Mouse (Mus musculus) CH12.LX (cell line): ENCODE data around the gene Olfr1262. TPM values are rescaled to one million over a fixed set of nuclear protein-coding genes. Genes with fewer than 3 reads are reported as not detected.

ENCODE experiments used
- DNase-seq: peaks from one replicate; pipeline ENCODE4 v3.0.0-alpha.2; 2013; ENCODE audit errors: extremely low read depth
- H3K27ac ChIP-seq: 2 replicates; pipeline ENCODE4 v1.5.1; 2012; ENCODE audit warnings: low read depth, mild to moderate bottlenecking, control low read depth, moderate library complexity; ENCODE audit not compliant: insufficient read depth
- H3K27me3 ChIP-seq: replicated peaks from 2 replicates; pipeline ENCODE3; 2012; ENCODE audit warnings: inconsistent platforms
- H3K36me3 ChIP-seq, 2 experiments: replicated peaks in 1 of 2; 2 replicates each; pipeline versions ENCODE3 to v1.6.1; 2012; ENCODE audit warnings: inconsistent platforms in 1 of 2, low read length in 1 of 2, mild to moderate bottlenecking in 1 of 2, mixed read lengths in 1 of 2, moderate library complexity in 1 of 2; ENCODE audit not compliant: control insufficient read depth in 1 of 2, insufficient read depth in 1 of 2
- H3K4me1 ChIP-seq, 2 experiments: 2 replicates each; pipeline ENCODE4 v1.6.1; 2012; ENCODE audit warnings: inconsistent platforms in 1 of 2, moderate library complexity in 1 of 2; ENCODE audit not compliant: insufficient read depth in 2 of 2, control insufficient read depth in 1 of 2
- H3K4me2 ChIP-seq: 2 replicates; pipeline ENCODE4 v1.6.1; 2012; ENCODE audit warnings: low read depth, mild to moderate bottlenecking, control low read depth; ENCODE audit not compliant: poor library complexity, insufficient read depth, severe bottlenecking
- H3K4me3 ChIP-seq, 3 experiments: fragments of 150-350 bp in 1 of 3; sonication (generic) in 1 of 3; replicated peaks in 1 of 3; 2 replicates each; pipeline versions ENCODE3 to v1.5.1; 2011 to 2012; ENCODE audit warnings: low read depth in 2 of 3, low read length in 2 of 3, mild to moderate bottlenecking in 2 of 3, moderate library complexity in 2 of 3, control low read depth in 1 of 3, improper control_type of control experiment in 1 of 3, inconsistent platforms in 1 of 3, mixed read lengths in 1 of 3; ENCODE audit not compliant: poor library complexity in 1 of 3
- H3K79me2 ChIP-seq: replicated peaks from 2 replicates; pipeline ENCODE4 v1.6.1; 2012; ENCODE audit warnings: mild to moderate bottlenecking, moderate library complexity; ENCODE audit not compliant: control insufficient read depth, poor library complexity, insufficient read depth, severe bottlenecking; ENCODE audit errors: extremely low read depth
- H3K9ac ChIP-seq: 2 replicates; pipeline ENCODE4 v1.6.1; 2012; ENCODE audit warnings: low read depth, mild to moderate bottlenecking, control low read depth, moderate library complexity; ENCODE audit not compliant: insufficient read depth
- H3K9me3 ChIP-seq: replicated peaks from 2 replicates; pipeline ENCODE3; 2012; ENCODE audit warnings: low read length, inconsistent platforms, mixed read lengths
- BHLHE40 ChIP-seq: IDR thresholded peaks from 2 replicates; pipeline ENCODE4 v1.6.1; 2011; ENCODE audit warnings: mild to moderate bottlenecking, low read depth, low read length, improper control_type of control experiment
- CHD2 ChIP-seq: IDR thresholded peaks from 2 replicates; pipeline ENCODE4 v1.6.1; 2011; ENCODE audit warnings: low read length, improper control_type of control experiment
- EP300 ChIP-seq: IDR thresholded peaks from 2 replicates; pipeline ENCODE4 v1.6.1; 2011; ENCODE audit warnings: low read length, improper control_type of control experiment
- ETS1 ChIP-seq: conservative IDR thresholded peaks from 2 replicates; pipeline ENCODE4 v1.6.1; 2012; ENCODE audit warnings: low read depth, mild to moderate bottlenecking, inconsistent platforms, low read length, improper control_type of control experiment, moderate library complexity
- GABPA ChIP-seq: IDR thresholded peaks from 2 replicates; pipeline ENCODE4 v1.6.1; 2012; ENCODE audit warnings: low read depth, low read length, improper control_type of control experiment, inconsistent platforms; ENCODE audit not compliant: insufficient replicate concordance
- HCFC1 ChIP-seq: IDR thresholded peaks from 2 replicates; pipeline ENCODE4 v1.6.1; 2012; ENCODE audit warnings: low read depth, mild to moderate bottlenecking, inconsistent platforms, low read length, improper control_type of control experiment
- IRF4 ChIP-seq: IDR thresholded peaks from 2 replicates; pipeline ENCODE4 v1.6.1; 2014; ENCODE audit warnings: low read depth, mild to moderate bottlenecking, inconsistent platforms, low read length, improper control_type of control experiment
- JUN ChIP-seq: IDR thresholded peaks from 2 replicates; pipeline ENCODE4 v1.6.1; 2011; ENCODE audit warnings: low read depth, mild to moderate bottlenecking, low read length, improper control_type of control experiment, moderate library complexity; ENCODE audit not compliant: insufficient read depth
- KAT2A ChIP-seq: IDR thresholded peaks from 2 replicates; pipeline ENCODE4 v1.6.1; 2012; ENCODE audit warnings: low read length, improper control_type of control experiment, inconsistent platforms; ENCODE audit not compliant: insufficient replicate concordance
- MAFK ChIP-seq: IDR thresholded peaks from 2 replicates; pipeline ENCODE4 v1.6.1; 2011; ENCODE audit warnings: low read length, improper control_type of control experiment; ENCODE audit not compliant: insufficient replicate concordance
- MAX ChIP-seq: IDR thresholded peaks from 2 replicates; pipeline ENCODE4 v1.6.1; 2011; ENCODE audit warnings: low read length, improper control_type of control experiment
- MYC ChIP-seq: IDR thresholded peaks from 2 replicates; pipeline ENCODE4 v1.6.1; 2011; ENCODE audit warnings: low read depth, mild to moderate bottlenecking, improper control_type of control experiment, low read length
- POLR2A ChIP-seq: IDR thresholded peaks from 2 replicates; pipeline ENCODE4 v1.6.1; 2011; ENCODE audit warnings: low read depth, mild to moderate bottlenecking, improper control_type of control experiment, low read length
- RCOR1 ChIP-seq: conservative IDR thresholded peaks from 2 replicates; pipeline ENCODE4 v1.6.1; 2012; ENCODE audit warnings: low read depth, mild to moderate bottlenecking, inconsistent platforms, low read length, improper control_type of control experiment
- SIN3A ChIP-seq: IDR thresholded peaks from 2 replicates; pipeline ENCODE4 v1.6.1; 2012; ENCODE audit warnings: low read length, improper control_type of control experiment, inconsistent platforms
- USF1 ChIP-seq: IDR thresholded peaks from 2 replicates; pipeline ENCODE4 v1.6.1; 2014; ENCODE audit warnings: low read depth, mild to moderate bottlenecking, inconsistent platforms, low read length, improper control_type of control experiment
- ZKSCAN1 ChIP-seq: IDR thresholded peaks from 2 replicates; pipeline ENCODE4 v1.6.1; 2012; ENCODE audit warnings: low read depth, inconsistent platforms, low read length, improper control_type of control experiment, borderline replicate concordance
- ZMIZ1 ChIP-seq: IDR thresholded peaks from 2 replicates; pipeline ENCODE4 v1.6.1; 2012; ENCODE audit warnings: low read depth, mild to moderate bottlenecking, inconsistent platforms, low read length, improper control_type of control experiment
- dilution Hi-C: fragments of 300-500 bp; cut with MboI; formaldehyde crosslinking; loops from 2 replicates; pipeline ENCODE4 v1.14.3; 2020; ENCODE audit warnings: low sequenced_read_pairs; ENCODE audit not compliant: extremely low pct_unique_long_range_greater_than_20kb, extremely low pct_ligation_motif_present
- in situ Hi-C: fragments of 300-500 bp; cut with MboI; formaldehyde crosslinking; loops from 3 replicates; pipeline ENCODE4 v1.14.3; 2019; ENCODE audit warnings: low sequenced_read_pairs, low pct_ligation_motif_present, low pct_unique_long_range_greater_than_20kb, mixed read lengths
- polyA plus RNA-seq: library from polyadenylated mRNA; unstranded; fragments of >175 nt; gene quantifications from 2 replicates; pipeline ENCODE4 v1.2.1, GENCODE M21; 2012; ENCODE audit warnings: low read depth; ENCODE audit not compliant: insufficient read length
- total RNA-seq, 2 experiments: library from RNA; depleted of rRNA; stranded (reverse); fragments of 300-350 nt in 1 of 2; fragments of >200 nt in 1 of 2; gene quantifications; 2 replicates each; pipeline ENCODE4 v1.2.3; 2012 to 2014

Olfr1262 gene
- total and polyA plus RNA-seq, 3 experiments: not detected

DNA sequence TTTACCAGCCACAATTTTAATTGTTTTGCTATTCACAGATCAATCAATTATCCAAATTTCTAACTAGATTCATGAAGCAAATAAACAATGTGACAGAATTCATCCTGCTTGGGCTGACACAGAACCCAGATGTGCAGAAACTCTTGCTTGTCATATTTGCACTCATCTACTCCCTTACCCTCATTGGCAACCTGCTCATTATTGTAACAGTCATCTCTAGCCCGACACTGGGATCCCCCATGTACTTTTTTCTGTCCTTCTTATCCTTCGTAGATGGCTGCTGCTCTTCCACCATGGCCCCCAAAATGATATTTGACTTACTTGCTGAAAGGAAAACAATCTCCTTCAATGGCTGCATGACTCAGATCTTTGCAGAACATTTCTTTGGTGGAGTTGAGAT is 22.2 kb upstream of the Olfr1262 start:
- H3K27me3 ChIP-seq: no peaks in the 10 kb centered on the region
- peak overlapping the region; percentile 81 for H3K27ac ChIP-seq
- no peak overlapping the region for H3K4me3 ChIP-seq
- dilution Hi-C loops (no loop called here), in situ Hi-C loops (no loop called here)
- H3K79me2 ChIP-seq: no peaks in the 10 kb centered on the region
- peak; percentile 2 for DNase-seq
- H3K9ac ChIP-seq: peak overlapping the region; percentile 32
- no peak for TF ChIP-seq ZMIZ1
- peak; percentile 54 for TF ChIP-seq IRF4
- TF ChIP-seq RCOR1: 0 out of 2 replicates have a peak, but pooled peaks have one; percentile 56
- TF ChIP-seq EP300: peak; percentile 46
- no peaks in the 10 kb centered on the region for H3K9me3 ChIP-seq
- no peaks in the 10 kb centered on the region for H3K36me3 ChIP-seq
- H3K4me2 ChIP-seq: peak overlapping the region; percentile 40
- H3K4me1 ChIP-seq: no peaks in the 10 kb centered on the region

DNA sequence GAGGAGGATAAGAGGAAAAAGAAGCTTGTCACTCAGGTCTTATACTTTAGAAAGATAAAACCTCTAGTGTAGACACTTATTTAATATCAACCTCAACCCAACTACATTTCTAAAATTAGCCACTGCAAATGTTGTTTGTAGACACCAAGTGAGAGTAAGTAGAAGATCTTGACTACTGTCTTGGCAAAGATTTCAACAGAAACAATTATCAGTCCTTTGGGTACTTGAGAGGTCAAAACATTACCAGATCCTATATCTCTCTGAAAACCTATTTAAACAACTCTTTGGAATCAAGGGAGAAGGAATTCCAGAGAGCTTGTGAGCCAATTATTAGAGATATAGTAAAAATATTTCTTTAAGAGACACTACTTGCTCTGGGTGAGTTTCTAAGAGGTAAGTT is 9.0 kb upstream of the Olfr1262 start, which contains the start of gene Olfr1261:
Gene Olfr1261 (plus strand): TSS at position 301 of the 400 bp plus-strand sequence.
- in situ Hi-C loops: no loop called here
- Histone ChIP-seq H3K4me3 (no peak within 1 kb of the TSS), H3K36me3 (no peaks in the 10 kb centered on the region), H3K9ac (no peak within 1 kb of the TSS), H3K4me1 (no peaks in the 10 kb centered on the region), H3K27me3 (peaks cover 1% of the 10 kb centered on the region), H3K79me2 (no peaks in the 10 kb centered on the region), H3K4me2 (no peak within 1 kb of the TSS), H3K27ac (no peak within 1 kb of the TSS), H3K9me3 (no peaks in the 10 kb centered on the region)
- dilution Hi-C loops: no loop called here
- no peak for TF ChIP-seq IRF4
- TF ChIP-seq EP300: no peak
- TF ChIP-seq MYC: no peak
- no peak for TF ChIP-seq ZKSCAN1
- no peak for TF ChIP-seq JUN
- no peak for TF ChIP-seq MAFK
- TF ChIP-seq ETS1: no peak
- no peak for TF ChIP-seq GABPA
- TF ChIP-seq POLR2A: no peak
- no peak for TF ChIP-seq KAT2A
- no peak for TF ChIP-seq USF1
- DNase-seq: no peak

DNA sequence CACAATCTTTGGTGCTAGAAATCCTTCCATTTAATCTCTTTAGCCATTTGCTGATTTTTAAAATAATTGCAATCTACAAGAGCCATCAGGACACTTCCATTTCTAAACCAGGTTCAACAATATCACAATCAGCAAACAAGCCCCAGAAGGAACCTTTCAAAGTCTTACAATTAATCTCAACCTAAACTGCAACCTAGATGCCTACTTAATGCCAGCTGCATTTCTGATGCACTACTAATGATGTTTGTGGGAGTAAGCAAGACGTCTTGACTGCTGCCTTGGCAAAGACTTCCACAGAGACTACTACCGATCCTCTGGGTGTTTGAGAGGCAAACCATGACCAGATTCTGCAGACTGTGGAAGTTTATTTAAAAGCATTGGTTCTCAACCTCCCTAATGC is 11.9 kb downstream of the Olfr1262 start, which contains the start of gene Olfr1263:
Gene Olfr1263 (plus strand): TSS at position 301 of the 400 bp plus-strand sequence.
- dilution Hi-C loops: no loop called here
- H3K27me3 ChIP-seq: no peaks in the 10 kb centered on the region
- H3K9ac ChIP-seq: no peak within 1 kb of the TSS
- H3K4me3 ChIP-seq: no peak within 1 kb of the TSS
- no peak within 1 kb of the TSS for H3K4me2 ChIP-seq
- no peaks in the 10 kb centered on the region for H3K79me2 ChIP-seq
- no peak for TF ChIP-seq MAX
- TF ChIP-seq SIN3A: no peak
- TF ChIP-seq BHLHE40: no peak
- TF ChIP-seq HCFC1: no peak
- TF ChIP-seq CHD2: no peak
- no peak for TF ChIP-seq RCOR1
- TF ChIP-seq, all 38 proteins: peak for 0
- in situ Hi-C loops: no loop called here
- DNase-seq: no peak
- Histone ChIP-seq H3K4me1 (peaks cover 0 to 6% of the 10 kb centered on the region in 2 experiments; a peak in 2 of 4 replicates), H3K27ac (no peak within 1 kb of the TSS), H3K9me3 (no peaks in the 10 kb centered on the region), H3K36me3 (no peaks in the 10 kb centered on the region)
